Mouse (Mus musculus): ENCODE data around the gene Car6.

GRCm38 (mm10) chr4:150204877-150205276 lies 3.7 kb upstream of the Car6 start:
- TF ChIP-seq CTCF (IDR thresholded peaks at IDR 0.05; ENCODE audit: low read depth) (no peak), EP300 (IDR thresholded peaks at IDR 0.05; ENCODE audit: low read depth) (no peak)
